Mouse (Mus musculus) forebrain, embryonic 14.5 days (tissue): ENCODE measurements around the gene Brip1. TPM values are rescaled to one million over a fixed set of nuclear protein-coding genes. Genes with fewer than 3 reads are reported as not detected.

Experiments used
- ATAC-seq: fragments of 200-750 bp; cut with Nextera tagmentation; 2 replicates; pipeline ENCODE4 v1.8.0; 2017; ENCODE audit warnings: mild to moderate bottlenecking, moderate library complexity
- DNase-seq: peaks from one replicate; pipeline ENCODE4 v3.0.0-alpha.2; 2015; ENCODE audit warnings: low spot score
- H3K27ac ChIP-seq: fragments of 300-500 bp; sonication (generic); 2 replicates; pipeline ENCODE4 v1.5.1; 2014; ENCODE audit warnings: low read depth, mild to moderate bottlenecking, control low read depth, low read length, moderate library complexity
- H3K27me3 ChIP-seq: fragments of 300-500 bp; sonication (generic); replicated peaks from 2 replicates; pipeline ENCODE4 v1.6.1; 2014; ENCODE audit warnings: low read length, control low read depth, mixed read lengths; ENCODE audit not compliant: control insufficient read depth, insufficient read depth
- H3K36me3 ChIP-seq: fragments of 300-500 bp; sonication (generic); 2 replicates; pipeline ENCODE4 v1.6.1; 2014; ENCODE audit warnings: low read length, control low read depth; ENCODE audit not compliant: control insufficient read depth, insufficient read depth
- H3K4me1 ChIP-seq: fragments of 300-500 bp; sonication (generic); 2 replicates; pipeline ENCODE4 v1.6.1; 2014; ENCODE audit warnings: antibody characterized with exemption, low read length, control low read depth; ENCODE audit not compliant: control insufficient read depth, insufficient read depth
- H3K4me2 ChIP-seq: fragments of 300-500 bp; sonication (generic); 2 replicates; pipeline ENCODE4 v1.6.1; 2014; ENCODE audit warnings: mild to moderate bottlenecking, control low read depth, low read length
- H3K4me3 ChIP-seq: fragments of 300-500 bp; sonication (generic); 2 replicates; pipeline ENCODE4 v1.5.1; 2014; ENCODE audit warnings: low read depth, low read length, control low read depth
- H3K9ac ChIP-seq: fragments of 300-500 bp; sonication (generic); 2 replicates; pipeline ENCODE4 v1.6.1; 2014; ENCODE audit warnings: mild to moderate bottlenecking, low read length, control low read depth, moderate library complexity
- H3K9me3 ChIP-seq: fragments of 300-500 bp; sonication (generic); replicated peaks from 2 replicates; pipeline ENCODE4 v1.6.1; 2016; ENCODE audit warnings: low read length, control low read depth, mixed read lengths; ENCODE audit not compliant: control insufficient read depth
- WGBS: fragments of 180-500 bp; shearing (Covaris S2); extraction: QIAGEN DNeasy Blood & Tissue Kit; methylation state at CpG from one replicate; pipeline ENCODE4 v1.1.7; 2014; 5-methylcytosine and 5-hydroxymethylcytosine counted together
- polyA plus RNA-seq: library from polyadenylated mRNA; unstranded; fragments of >200 nt; fragmentation: Nextera tagmentation; extraction: Ambion mirVana; gene quantifications from 2 replicates; pipeline ENCODE4 v1.2.1, GENCODE M21; 2014

The Brip1 gene
- polyA plus RNA-seq, 1 experiment from 2014 or later, result 3.7 TPM

GRCm38 (mm10) chr11:86059123-86059522, 141.9 kb downstream of the Brip1 start:
- WGBS, result 92% methylated on average over 4 of the region's 4 CpGs
- H3K36me3 ChIP-seq, result no peaks in the 10 kb centered on the region
- no peak overlapping the region for H3K4me2 ChIP-seq
- H3K27me3 ChIP-seq, result no peaks in the 10 kb centered on the region
- DNase-seq, result no peak
- H3K9ac ChIP-seq, result no peak overlapping the region
- no peaks in the 10 kb centered on the region for H3K4me1 ChIP-seq
- no peak overlapping the region for H3K4me3 ChIP-seq
- ATAC-seq, result no peak
- H3K9me3 ChIP-seq, result no peaks in the 10 kb centered on the region
- no peak overlapping the region for H3K27ac ChIP-seq

- H3K27ac ChIP-seq, result no peak overlapping the region
- no peak overlapping the region for H3K4me3 ChIP-seq
- H3K9me3 ChIP-seq, result no peaks in the 10 kb centered on the region
- H3K36me3 ChIP-seq, result no peaks in the 10 kb centered on the region
- H3K27me3 ChIP-seq, result no peaks in the 10 kb centered on the region
- no peak overlapping the region for H3K4me2 ChIP-seq
- H3K9ac ChIP-seq, result no peak overlapping the region
- H3K4me1 ChIP-seq, result no peaks in the 10 kb centered on the region
- DNase-seq, result no peak
- no peak for ATAC-seq
- WGBS, result 81% methylated on average over 7 of the region's 7 CpGs
Measured at GRCm38 (mm10) chr11:86055806-86056205, 145.2 kb downstream of the Brip1 start.

- Histone ChIP-seq H3K4me1 (no peaks in the 10 kb centered on the region), H3K36me3 (no peaks in the 10 kb centered on the region), H3K4me2 (no peak overlapping the region), H3K9ac (no peak overlapping the region), H3K27ac (no peak overlapping the region), H3K9me3 (no peaks in the 10 kb centered on the region), H3K27me3 (no peaks in the 10 kb centered on the region), H3K4me3 (no peak overlapping the region)
- DNase-seq, result peak; percentile 34
- ATAC-seq, result no peak
- WGBS, result 18% methylated on average over 6 of the region's 6 CpGs
Measured at GRCm38 (mm10) chr11:86051383-86051782, 149.6 kb downstream of the Brip1 start.

GRCm38 (mm10) chr11:86050430-86051280, 150.3 kb downstream of the Brip1 start:
- H3K9ac ChIP-seq, result no peak overlapping the region
- no peak overlapping the region for H3K4me3 ChIP-seq
- WGBS, result 84% methylated on average over 8 of the region's 8 CpGs
- no peak overlapping the region for H3K27ac ChIP-seq
- ATAC-seq, result no peak
- no peak for DNase-seq
- H3K4me1 ChIP-seq, result no peaks in the 10 kb centered on the region
- H3K27me3 ChIP-seq, result no peaks in the 10 kb centered on the region
- H3K4me2 ChIP-seq, result no peak overlapping the region
- H3K36me3 ChIP-seq, result no peaks in the 10 kb centered on the region
- no peaks in the 10 kb centered on the region for H3K9me3 ChIP-seq

GRCm38 (mm10) chr11:86039994-86040393, 161.0 kb downstream of the Brip1 start:
- H3K27ac ChIP-seq, result no peak overlapping the region; the same call in 1 of the 2 replicates
- DNase-seq, result peak; percentile 17
- no peaks in the 10 kb centered on the region for H3K36me3 ChIP-seq
- ATAC-seq, result no peak
- no peak overlapping the region for H3K4me3 ChIP-seq
- 66% methylated on average over 5 of the region's 5 CpGs for WGBS
- H3K4me1 ChIP-seq, result peaks cover 3% of the 10 kb centered on the region; the same call in 1 of the 2 replicates
- H3K4me2 ChIP-seq, result peak overlapping the region; percentile 30; the same call in 1 of the 2 replicates
- H3K9me3 ChIP-seq, result no peaks in the 10 kb centered on the region
- no peak overlapping the region for H3K9ac ChIP-seq
- H3K27me3 ChIP-seq, result no peaks in the 10 kb centered on the region

DNA sequence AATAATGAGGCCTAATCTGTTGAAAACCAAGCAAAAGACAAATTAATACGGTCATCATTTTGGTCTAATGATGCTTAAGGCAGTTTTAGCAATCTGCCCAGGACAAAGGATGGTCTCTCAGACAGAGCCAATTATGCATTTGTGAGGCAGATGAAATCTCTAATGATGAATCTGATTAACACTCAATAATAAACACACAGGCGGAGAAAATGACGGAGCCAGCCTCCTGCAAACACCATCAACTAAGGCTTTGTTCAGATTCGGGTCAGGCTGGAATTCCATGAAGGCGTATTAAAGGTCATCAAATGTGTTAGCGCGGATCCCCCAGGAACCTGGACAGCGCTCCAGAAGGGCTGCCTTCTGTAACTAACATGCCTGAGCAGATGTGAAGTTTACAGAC, 161.6 kb downstream of the Brip1 start:
- Histone ChIP-seq H3K27me3 (no peaks in the 10 kb centered on the region), H3K9me3 (no peaks in the 10 kb centered on the region), H3K36me3 (no peaks in the 10 kb centered on the region), H3K4me2 (peak overlapping the region; percentile 30), H3K27ac (peak overlapping the region; percentile 61), H3K4me3 (no peak overlapping the region), H3K9ac (no peak overlapping the region; the same call in 1 of the 2 replicates), H3K4me1 (peaks cover 3% of the 10 kb centered on the region; the same call in 1 of the 2 replicates)
- DNase-seq (peak; percentile 89), ATAC-seq (peak; percentile 93)
- WGBS, result 13% methylated on average over 8 of the region's 8 CpGs

GRCm38 (mm10) chr11:86038701-86039100, 162.3 kb downstream of the Brip1 start:
- Histone ChIP-seq H3K9ac (no peak overlapping the region), H3K4me1 (peaks cover 3% of the 10 kb centered on the region; the same call in 1 of the 2 replicates), H3K4me2 (no peak overlapping the region), H3K4me3 (no peak overlapping the region), H3K9me3 (no peaks in the 10 kb centered on the region), H3K36me3 (no peaks in the 10 kb centered on the region), H3K27me3 (no peaks in the 10 kb centered on the region), H3K27ac (no peak overlapping the region)
- ATAC-seq, result 0 out of 2 replicates have a peak, but pooled peaks have one; percentile 15
- 49% methylated on average over 13 of the region's 13 CpGs for WGBS
- peak; percentile 34 for DNase-seq

DNA sequence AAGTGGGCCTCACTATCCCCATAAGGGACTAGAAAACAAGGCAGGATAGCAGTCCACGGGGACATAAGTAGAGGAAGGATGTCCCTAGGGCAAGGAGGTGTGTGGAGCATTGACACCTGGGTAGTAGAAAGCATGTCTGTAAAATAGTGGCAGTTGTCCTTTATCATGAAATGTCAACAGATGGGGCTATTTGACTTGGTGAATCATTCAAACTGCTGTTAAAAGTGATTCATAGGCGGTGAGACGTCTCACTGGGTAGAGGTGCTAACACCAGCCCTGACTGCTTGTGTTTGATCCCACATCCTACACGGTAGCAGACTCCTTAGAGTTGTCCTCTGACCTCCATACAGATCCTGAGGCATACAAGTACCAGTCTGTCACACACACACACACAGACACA, 168.1 kb downstream of the Brip1 start:
- Histone ChIP-seq H3K27ac (no peak overlapping the region), H3K27me3 (no peaks in the 10 kb centered on the region), H3K36me3 (no peaks in the 10 kb centered on the region), H3K9me3 (no peaks in the 10 kb centered on the region), H3K4me1 (no peaks in the 10 kb centered on the region), H3K4me3 (no peak overlapping the region), H3K4me2 (no peak overlapping the region), H3K9ac (no peak overlapping the region)
- DNase-seq, result no peak
- 75% methylated on average over 4 of the region's 4 CpGs for WGBS
- ATAC-seq, result no peak

DNA sequence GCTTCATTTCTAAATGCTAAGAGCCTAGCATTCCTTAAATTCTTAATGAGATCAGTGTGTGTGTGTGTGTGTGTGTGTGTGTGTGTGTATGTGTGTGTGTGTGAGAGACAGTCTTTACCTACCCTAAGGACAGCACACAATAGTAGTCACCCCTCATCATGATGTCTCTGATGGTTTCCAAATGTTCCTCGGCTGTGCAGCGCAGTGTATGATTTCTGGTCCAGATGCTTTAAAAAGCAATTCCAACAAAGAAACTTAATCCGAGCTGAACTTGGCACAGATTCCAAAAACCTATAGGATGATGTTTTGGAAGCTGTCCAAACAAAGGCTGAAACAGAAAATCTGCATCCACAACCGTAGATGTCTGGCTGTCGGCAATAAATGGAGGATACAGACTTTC, 173.0 kb downstream of the Brip1 start:
- no peak overlapping the region for H3K9ac ChIP-seq
- peak; percentile 28 for DNase-seq
- H3K4me2 ChIP-seq, result no peak overlapping the region
- no peak overlapping the region for H3K27ac ChIP-seq
- H3K4me3 ChIP-seq, result no peak overlapping the region
- H3K4me1 ChIP-seq, result 0 out of 2 replicates have a peak, but pooled peaks cover 2% of the 10 kb centered on the region
- H3K36me3 ChIP-seq, result no peaks in the 10 kb centered on the region
- WGBS, result 18% methylated on average over 5 of the region's 5 CpGs
- H3K27me3 ChIP-seq, result no peaks in the 10 kb centered on the region
- H3K9me3 ChIP-seq, result no peaks in the 10 kb centered on the region
- no peak for ATAC-seq
